Mouse (Mus musculus) liver, embryonic 14.5 days (tissue): ENCODE measurements around the gene Nmur1. TPM values are rescaled to one million over a fixed set of nuclear protein-coding genes. Genes with fewer than 3 reads are reported as not detected.

Experiments
- ATAC-seq: fragments of 200-750 bp; cut with Nextera tagmentation; 2 replicates; pipeline ENCODE4 v1.8.0; 2017; ENCODE audit warnings: moderate number of reproducible peaks, mild to moderate bottlenecking, moderate library complexity; ENCODE audit not compliant: insufficient read depth
- DNase-seq, 3 experiments: peaks; one replicate each; pipeline ENCODE4 v3.0.0-alpha.2; 2012 to 2013; ENCODE audit warnings: low read depth in 3 of 3, low spot score in 3 of 3
- H3K27ac ChIP-seq: fragments of 300-500 bp; sonication (generic); 2 replicates; pipeline ENCODE4 v1.5.1; 2014; ENCODE audit warnings: moderate library complexity, mild to moderate bottlenecking, control low read depth, inconsistent platforms
- H3K27me3 ChIP-seq: fragments of 300-500 bp; sonication (generic); 2 replicates; pipeline ENCODE4 v1.6.1; 2014; ENCODE audit warnings: mild to moderate bottlenecking, low read length, moderate library complexity; ENCODE audit not compliant: control insufficient read depth, insufficient read depth
- H3K36me3 ChIP-seq: fragments of 300-500 bp; sonication (generic); replicated peaks from 2 replicates; pipeline ENCODE4 v1.6.1; 2014; ENCODE audit warnings: low read depth; ENCODE audit not compliant: control insufficient read depth, insufficient read depth
- H3K4me1 ChIP-seq, 2 experiments: fragments of 200-500 bp in 1 of 2; fragments of 300-500 bp in 1 of 2; sonication (generic) in 1 of 2; replicated peaks; 2 replicates each; pipeline ENCODE4 v1.6.1; 2012 to 2014; ENCODE audit warnings: antibody characterized with exemption in 1 of 2, inconsistent platforms in 1 of 2, low read length in 1 of 2; ENCODE audit not compliant: control insufficient read depth in 2 of 2, insufficient read depth in 2 of 2
- H3K4me2 ChIP-seq: fragments of 300-500 bp; sonication (generic); 2 replicates; pipeline ENCODE4 v1.6.1; 2014; ENCODE audit warnings: low read depth, mild to moderate bottlenecking, control low read depth, moderate library complexity
- H3K4me3 ChIP-seq, 2 experiments: fragments of 200-500 bp in 1 of 2; fragments of 300-500 bp in 1 of 2; sonication (generic) in 1 of 2; 2 replicates each; pipeline ENCODE4 v1.5.1; 2012 to 2014; ENCODE audit warnings: low read depth in 2 of 2, low read length in 2 of 2, mild to moderate bottlenecking in 2 of 2, control low read depth in 1 of 2, inconsistent platforms in 1 of 2, moderate library complexity in 1 of 2; ENCODE audit not compliant: insufficient read depth in 1 of 2
- H3K9ac ChIP-seq: fragments of 300-500 bp; sonication (generic); replicated peaks from 2 replicates; pipeline ENCODE4 v1.6.1; 2014; ENCODE audit warnings: mild to moderate bottlenecking, control low read depth, moderate library complexity
- H3K9me3 ChIP-seq: fragments of 300-500 bp; sonication (generic); 2 replicates; pipeline ENCODE4 v1.6.1; 2016; ENCODE audit warnings: low read length, mixed read lengths; ENCODE audit not compliant: control insufficient read depth
- CTCF ChIP-seq: IDR thresholded peaks from 2 replicates; pipeline ENCODE4 v1.5.1; 2016; ENCODE audit warnings: antibody characterized with exemption, low read depth, control low read depth
- EP300 ChIP-seq: IDR thresholded peaks from 2 replicates; pipeline ENCODE4 v1.6.1; 2016; ENCODE audit warnings: antibody characterized with exemption, low read depth
- WGBS: fragments of 180-500 bp; shearing (Covaris S2); extraction: QIAGEN DNeasy Blood & Tissue Kit; methylation state at CpG from one replicate; pipeline ENCODE4 v1.1.7; 2014; ENCODE audit not compliant: insufficient replicate concordance; 5-methylcytosine and 5-hydroxymethylcytosine counted together
- polyA plus RNA-seq, 2 experiments: library from polyadenylated mRNA; depleted of rRNA in 1 of 2; stranded (reverse) in 1 of 2; unstranded in 1 of 2; fragments of >200 nt; fragmentation: Nextera tagmentation in 1 of 2; extraction: Ambion mirVana in 1 of 2; gene quantifications; 2 replicates each; pipeline versions ENCODE4 v1.2.1 to v1.2.3; 2012 to 2014

Nmur1 gene
- polyA plus RNA-seq, 2 experiments, result not detected

GRCm38 (mm10) chr1:86437219-86438013, 11.4 kb upstream of the Nmur1 start:
- Histone ChIP-seq H3K4me2 (no peak overlapping the region), H3K36me3 (no peaks in the 10 kb centered on the region), H3K9ac (0 out of 2 replicates have a peak overlapping the region, but pooled peaks have one; percentile 6), H3K9me3 (no peaks in the 10 kb centered on the region), H3K27me3 (no peaks in the 10 kb centered on the region), H3K4me1 (peaks cover 32 to 45% of the 10 kb centered on the region in 2 experiments), H3K4me3 (no peak overlapping the region), H3K27ac (no peak overlapping the region)
- TF ChIP-seq CTCF, result no peak
- TF ChIP-seq EP300, result no peak
- no peak for DNase-seq
- WGBS, result 34% methylated on average over 9 of the region's 9 CpGs
- ATAC-seq, result no peak

GRCm38 (mm10) chr1:86435302-86435821, 9.3 kb upstream of the Nmur1 start:
- Histone ChIP-seq H3K36me3 (no peaks in the 10 kb centered on the region), H3K27ac (peak overlapping the region; percentile 1; the same call in 1 of the 2 replicates), H3K4me2 (peak overlapping the region; percentile 89), H3K4me3 (no peak overlapping the region), H3K9me3 (no peaks in the 10 kb centered on the region), H3K27me3 (no peaks in the 10 kb centered on the region), H3K9ac (peak overlapping the region; percentile 2; the same call in 1 of the 2 replicates), H3K4me1 (peaks cover 33 to 43% of the 10 kb centered on the region in 2 experiments)
- DNase-seq (no peak), ATAC-seq (no peak)
- TF ChIP-seq EP300 (no peak), CTCF (no peak)
- WGBS, result 63% methylated on average over 13 of the region's 13 CpGs

DNA sequence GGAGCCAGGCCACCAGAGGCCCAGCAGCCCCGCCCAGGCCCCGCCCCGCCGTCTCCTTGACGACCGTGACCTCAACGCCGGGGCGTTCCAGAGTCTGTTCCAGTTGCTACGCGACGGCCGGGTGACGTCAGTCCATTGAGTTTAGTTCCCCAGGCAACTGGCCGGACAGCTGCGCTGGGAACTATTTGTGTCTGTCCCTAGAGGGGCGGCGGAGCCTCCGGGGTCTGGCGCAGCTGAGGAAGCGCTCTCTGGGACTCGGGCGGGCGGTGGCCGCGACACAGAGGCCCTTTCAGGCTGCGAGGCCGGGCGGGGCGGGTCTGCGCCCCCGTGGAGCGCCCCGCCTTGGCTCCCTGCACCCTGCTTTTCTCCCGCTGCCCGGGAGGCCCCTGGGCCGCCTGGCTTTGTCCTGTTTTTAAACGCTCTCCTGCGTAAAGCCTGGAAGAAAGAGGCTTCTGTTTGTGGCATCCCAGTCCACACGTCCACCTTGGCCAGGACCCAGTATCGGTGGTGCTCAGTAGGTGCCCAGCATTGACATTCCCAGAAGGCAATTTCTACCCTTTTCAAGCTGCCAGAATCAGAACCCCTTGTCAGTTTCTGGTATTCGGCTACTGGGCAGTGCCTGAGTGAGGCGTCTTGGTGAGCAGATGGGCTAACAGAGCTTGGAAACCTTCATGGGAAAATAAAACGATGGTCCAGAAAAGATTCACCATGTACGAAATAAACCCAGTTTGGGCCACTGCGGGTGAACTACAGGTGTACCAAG, 8.6 kb upstream of the Nmur1 start:
- H3K9ac ChIP-seq, result peak overlapping the region; percentile 84
- no peaks in the 10 kb centered on the region for H3K9me3 ChIP-seq
- H3K27me3 ChIP-seq, result no peaks in the 10 kb centered on the region
- 6% methylated on average over 46 of the region's 46 CpGs for WGBS
- H3K36me3 ChIP-seq, result no peaks in the 10 kb centered on the region
- H3K27ac ChIP-seq, result peak overlapping the region; percentile 80
- peak overlapping the region; percentile 58 to 68 for H3K4me3 ChIP-seq
- ATAC-seq (peak; percentile 92), DNase-seq (peak; percentile 96 to 98 (median 97))
- H3K4me1 ChIP-seq, result peaks cover 30 to 38% of the 10 kb centered on the region in 2 experiments
- TF ChIP-seq EP300 (no peak), CTCF (no peak)
- H3K4me2 ChIP-seq, result peak overlapping the region; percentile 89

DNA sequence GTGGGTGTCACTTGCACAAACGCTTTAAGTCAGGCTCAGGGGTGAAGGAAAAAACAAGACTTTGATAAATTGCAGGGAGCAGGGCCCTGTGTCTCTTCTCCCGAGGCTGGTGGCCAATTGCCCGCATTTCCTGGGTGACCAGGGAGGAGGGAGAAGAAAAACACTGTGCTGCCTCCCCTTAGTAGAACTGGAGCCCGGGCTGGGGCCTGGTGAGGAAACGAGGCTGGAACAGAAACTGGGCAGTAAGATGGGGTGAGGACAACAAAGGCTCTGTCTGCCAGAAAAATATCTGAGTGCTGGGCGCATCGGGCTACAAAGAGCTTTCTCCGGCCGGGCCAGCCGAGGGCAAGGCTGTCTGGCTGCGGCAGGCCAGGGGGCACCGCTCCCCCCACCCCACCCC, 8.0 kb upstream of the Nmur1 start:
- ATAC-seq (peak; percentile 47), DNase-seq (peak in 1 of 3 experiments; percentile 49)
- TF ChIP-seq EP300 (no peak), CTCF (no peak)
- Histone ChIP-seq H3K27ac (peak overlapping the region; percentile 81), H3K36me3 (no peaks in the 10 kb centered on the region), H3K4me2 (peak overlapping the region; percentile 89), H3K9me3 (no peaks in the 10 kb centered on the region), H3K27me3 (no peaks in the 10 kb centered on the region), H3K4me3 (peak overlapping the region; percentile 49 to 68), H3K9ac (peak overlapping the region; percentile 73), H3K4me1 (peaks cover 30 to 38% of the 10 kb centered on the region in 2 experiments)
- WGBS, result 4% methylated on average over 12 of the region's 12 CpGs

GRCm38 (mm10) chr1:86433359-86433758, 7.3 kb upstream of the Nmur1 start:
- WGBS, result 73% methylated on average over 7 of the region's 7 CpGs
- peaks cover 30 to 38% of the 10 kb centered on the region in 2 experiments for H3K4me1 ChIP-seq
- ATAC-seq (no peak), DNase-seq (no peak)
- H3K36me3 ChIP-seq, result no peaks in the 10 kb centered on the region
- H3K4me2 ChIP-seq, result peak overlapping the region; percentile 89
- TF ChIP-seq EP300 (no peak), CTCF (no peak)
- no peak overlapping the region for H3K4me3 ChIP-seq
- no peak overlapping the region for H3K9ac ChIP-seq
- no peaks in the 10 kb centered on the region for H3K9me3 ChIP-seq
- peak overlapping the region; percentile 81 for H3K27ac ChIP-seq
- no peaks in the 10 kb centered on the region for H3K27me3 ChIP-seq
